Mouse (Mus musculus) neural tube, embryonic 14.5 days (tissue): ENCODE measurements at regions not wholly inside any gene's neighbourhood (a gene's known extent, or its start where the extent isn't known, plus 50 kb on each side); places are given as distances from the start of the nearest gene placed in this dataset.
A peak's percentile ranks its signal among the peaks of the same experiment; 100 is the strongest.

Experiments used
- ATAC-seq: fragments of 200-750 bp; cut with Nextera tagmentation; 2 replicates; pipeline ENCODE4 v1.8.0; 2017; ENCODE audit warnings: low read depth, mild to moderate bottlenecking, moderate TSS enrichment, moderate library complexity
- H3K27ac ChIP-seq: fragments of 300-500 bp; sonication (generic); 2 replicates; pipeline ENCODE4 v1.5.1; 2014; ENCODE audit warnings: low read depth, mild to moderate bottlenecking, control low read depth, low read length, moderate library complexity, mixed read lengths
- H3K27me3 ChIP-seq: fragments of 300-500 bp; sonication (generic); 2 replicates; pipeline ENCODE4 v1.6.1; 2014; ENCODE audit warnings: low read length; ENCODE audit not compliant: control insufficient read depth, insufficient read depth
- H3K36me3 ChIP-seq: fragments of 300-500 bp; sonication (generic); 2 replicates; pipeline ENCODE4 v1.6.1; 2014; ENCODE audit warnings: low read length, mixed read lengths; ENCODE audit not compliant: control insufficient read depth, insufficient read depth
- H3K4me1 ChIP-seq: fragments of 300-500 bp; sonication (generic); 2 replicates; pipeline ENCODE4 v1.6.1; 2014; ENCODE audit warnings: low read length; ENCODE audit not compliant: control insufficient read depth, insufficient read depth
- H3K4me2 ChIP-seq: fragments of 300-500 bp; sonication (generic); 2 replicates; pipeline ENCODE4 v1.6.1; 2014; ENCODE audit warnings: mild to moderate bottlenecking, low read depth, low read length, control low read depth
- H3K4me3 ChIP-seq: fragments of 300-500 bp; sonication (generic); 2 replicates; pipeline ENCODE4 v1.5.1; 2014; ENCODE audit warnings: low read depth, low read length, control low read depth, mixed read lengths
- H3K9ac ChIP-seq: fragments of 300-500 bp; sonication (generic); replicated peaks from 2 replicates; pipeline ENCODE4 v1.6.1; 2014; ENCODE audit warnings: low read depth, mild to moderate bottlenecking, control low read depth, low read length, mixed read lengths
- H3K9me3 ChIP-seq: fragments of 300-500 bp; sonication (generic); 2 replicates; pipeline ENCODE4 v1.6.1; 2016; ENCODE audit warnings: low read length; ENCODE audit not compliant: control insufficient read depth
- WGBS: fragments of 180-500 bp; shearing (Covaris S2); extraction: QIAGEN DNeasy Blood & Tissue Kit; methylation state at CpG from one replicate; pipeline ENCODE4 v1.1.7; 2014; 5-methylcytosine and 5-hydroxymethylcytosine counted together

DNA sequence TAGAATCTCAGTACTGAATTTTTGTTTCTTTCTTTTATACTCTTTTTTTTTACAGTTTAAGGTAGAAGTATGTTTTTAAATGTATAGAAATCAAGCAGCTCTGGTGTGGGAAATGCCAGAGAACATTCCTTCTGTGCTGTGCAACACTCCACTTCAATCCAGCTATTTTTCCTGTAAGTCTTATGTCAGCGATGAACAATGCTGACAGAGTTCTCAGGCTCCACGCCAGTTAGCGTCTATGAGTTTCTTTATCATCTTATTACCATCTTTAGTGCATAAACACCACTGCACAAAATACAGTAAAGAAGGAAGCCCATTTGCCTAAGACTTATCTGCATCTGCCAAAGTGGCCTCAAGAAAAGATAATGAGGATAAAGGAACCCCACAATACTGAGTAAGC lies 223.0 kb upstream of the Rsrc1 start:
- Histone ChIP-seq H3K27me3 (no peaks in the 10 kb centered on the region), H3K27ac (no peak overlapping the region), H3K9ac (no peak overlapping the region), H3K4me1 (no peaks in the 10 kb centered on the region), H3K4me2 (no peak overlapping the region), H3K4me3 (no peak overlapping the region), H3K36me3 (no peaks in the 10 kb centered on the region), H3K9me3 (no peaks in the 10 kb centered on the region)
- WGBS: 84% methylated on average over 3 of the region's 3 CpGs
- no peak for ATAC-seq

- H3K36me3 ChIP-seq: no peaks in the 10 kb centered on the region
- H3K27ac ChIP-seq: no peak overlapping the region
- no peak overlapping the region for H3K4me3 ChIP-seq
- H3K27me3 ChIP-seq: no peaks in the 10 kb centered on the region
- WGBS: 88% methylated on average over 4 of the region's 4 CpGs
- no peak overlapping the region for H3K9ac ChIP-seq
- H3K4me1 ChIP-seq: no peaks in the 10 kb centered on the region
- H3K4me2 ChIP-seq: no peak overlapping the region
- no peaks in the 10 kb centered on the region for H3K9me3 ChIP-seq
- ATAC-seq: no peak
Observed at GRCm38 (mm10) chr3:66759841-66760240, 221.3 kb upstream of the Rsrc1 start.

GRCm38 (mm10) chr3:66762446-66762845 lies 218.7 kb upstream of the Rsrc1 start:
- Histone ChIP-seq H3K4me2 (no peak overlapping the region), H3K4me1 (no peaks in the 10 kb centered on the region), H3K9ac (no peak overlapping the region), H3K27me3 (no peaks in the 10 kb centered on the region), H3K4me3 (no peak overlapping the region), H3K27ac (no peak overlapping the region), H3K36me3 (no peaks in the 10 kb centered on the region), H3K9me3 (no peaks in the 10 kb centered on the region)
- ATAC-seq: no peak
- WGBS: 90% methylated on average over 3 of the region's 3 CpGs

DNA sequence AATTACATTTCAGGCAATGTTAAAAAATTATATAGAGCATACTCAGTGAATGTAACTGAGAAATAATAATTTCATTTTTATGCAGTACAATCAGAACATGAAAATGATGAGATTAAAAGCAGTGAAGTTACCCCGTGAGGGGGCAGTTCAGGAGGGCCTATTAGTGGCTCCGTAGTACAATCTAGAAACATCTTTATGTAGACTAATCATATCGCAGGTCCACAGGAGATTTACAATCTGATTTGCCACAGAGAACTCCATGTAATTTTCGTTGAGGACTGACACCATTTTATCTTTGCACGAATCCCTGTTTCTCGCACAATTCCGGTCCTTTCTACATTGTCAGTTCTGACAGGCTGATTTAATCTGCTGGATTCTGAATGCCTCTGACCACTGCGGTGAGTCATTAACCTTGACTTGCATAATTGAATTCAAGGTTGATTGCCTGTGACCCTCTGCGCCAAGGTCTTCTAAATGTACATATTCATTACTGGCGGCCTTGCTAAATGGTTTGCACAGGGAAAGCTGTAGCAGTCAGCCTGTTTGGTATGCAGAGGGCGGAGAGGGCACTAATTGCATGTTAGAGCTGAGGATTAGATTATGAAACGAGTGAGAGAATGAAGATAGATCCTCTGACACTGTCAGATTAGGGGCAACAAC lies 183.7 kb upstream of the Rsrc1 start:
- 33% methylated on average over 12 of the region's 12 CpGs for WGBS
- peak; percentile 68; the same call in 1 of the 2 replicates for ATAC-seq
- Histone ChIP-seq H3K4me3 (no peak overlapping the region), H3K36me3 (no peaks in the 10 kb centered on the region), H3K27me3 (no peaks in the 10 kb centered on the region), H3K4me2 (no peak overlapping the region), H3K9me3 (no peaks in the 10 kb centered on the region), H3K9ac (no peak overlapping the region; the same call in 1 of the 2 replicates), H3K4me1 (no peaks in the 10 kb centered on the region), H3K27ac (no peak overlapping the region)

GRCm38 (mm10) chr3:66798292-66798691 lies 182.9 kb upstream of the Rsrc1 start:
- no peak overlapping the region for H3K9ac ChIP-seq
- no peaks in the 10 kb centered on the region for H3K9me3 ChIP-seq
- H3K36me3 ChIP-seq: no peaks in the 10 kb centered on the region
- no peak for ATAC-seq
- no peak overlapping the region for H3K4me3 ChIP-seq
- no peak overlapping the region for H3K4me2 ChIP-seq
- H3K27ac ChIP-seq: no peak overlapping the region
- no peaks in the 10 kb centered on the region for H3K27me3 ChIP-seq
- no peaks in the 10 kb centered on the region for H3K4me1 ChIP-seq
- WGBS: 65% methylated on average over 5 of the region's 5 CpGs

- H3K4me1 ChIP-seq: no peaks in the 10 kb centered on the region
- no peak overlapping the region for H3K9ac ChIP-seq
- WGBS: 84% methylated on average over 5 of the region's 5 CpGs
- H3K36me3 ChIP-seq: no peaks in the 10 kb centered on the region
- no peaks in the 10 kb centered on the region for H3K27me3 ChIP-seq
- no peak for ATAC-seq
- no peak overlapping the region for H3K27ac ChIP-seq
- no peaks in the 10 kb centered on the region for H3K9me3 ChIP-seq
- no peak overlapping the region for H3K4me3 ChIP-seq
- H3K4me2 ChIP-seq: no peak overlapping the region
Observed at GRCm38 (mm10) chr3:66802538-66802937, 178.7 kb upstream of the Rsrc1 start.

- ATAC-seq: no peak
- H3K4me1 ChIP-seq: no peaks in the 10 kb centered on the region
- 84% methylated on average over 1 of the region's 1 CpGs for WGBS
Observed at GRCm38 (mm10) chr3:66806176-66806575, 175.0 kb upstream of the Rsrc1 start.

GRCm38 (mm10) chr3:66812686-66813445 lies 168.3 kb upstream of the Rsrc1 start:
- 63% methylated on average over 5 of the region's 5 CpGs for WGBS
- ATAC-seq: no peak
- H3K9me3 ChIP-seq: no peaks in the 10 kb centered on the region
- no peaks in the 10 kb centered on the region for H3K4me1 ChIP-seq
- H3K27me3 ChIP-seq: no peaks in the 10 kb centered on the region
- H3K27ac ChIP-seq: no peak overlapping the region
- H3K36me3 ChIP-seq: no peaks in the 10 kb centered on the region
- H3K4me3 ChIP-seq: no peak overlapping the region
- no peak overlapping the region for H3K9ac ChIP-seq
- H3K4me2 ChIP-seq: no peak overlapping the region

More at GRCm38 (mm10) chr3:66806176-66806575, 175.0 kb upstream of the Rsrc1 start:
- Histone ChIP-seq H3K4me2 (no peak overlapping the region), H3K4me3 (no peak overlapping the region), H3K9ac (no peak overlapping the region), H3K9me3 (no peaks in the 10 kb centered on the region), H3K27ac (no peak overlapping the region), H3K36me3 (no peaks in the 10 kb centered on the region), H3K27me3 (no peaks in the 10 kb centered on the region)

- no peak for ATAC-seq
- H3K9me3 ChIP-seq: no peaks in the 10 kb centered on the region
- no peak overlapping the region for H3K4me3 ChIP-seq
- no peak overlapping the region for H3K27ac ChIP-seq
- H3K9ac ChIP-seq: no peak overlapping the region
- no peak overlapping the region for H3K4me2 ChIP-seq
- no peaks in the 10 kb centered on the region for H3K27me3 ChIP-seq
- H3K36me3 ChIP-seq: no peaks in the 10 kb centered on the region
- no peaks in the 10 kb centered on the region for H3K4me1 ChIP-seq
- WGBS: 85% methylated on average over 3 of the region's 3 CpGs
Observed at GRCm38 (mm10) chr3:66825761-66826160, 155.4 kb upstream of the Rsrc1 start.
